Mouse (Mus musculus): ENCODE results near the gene Atg7.

DNA sequence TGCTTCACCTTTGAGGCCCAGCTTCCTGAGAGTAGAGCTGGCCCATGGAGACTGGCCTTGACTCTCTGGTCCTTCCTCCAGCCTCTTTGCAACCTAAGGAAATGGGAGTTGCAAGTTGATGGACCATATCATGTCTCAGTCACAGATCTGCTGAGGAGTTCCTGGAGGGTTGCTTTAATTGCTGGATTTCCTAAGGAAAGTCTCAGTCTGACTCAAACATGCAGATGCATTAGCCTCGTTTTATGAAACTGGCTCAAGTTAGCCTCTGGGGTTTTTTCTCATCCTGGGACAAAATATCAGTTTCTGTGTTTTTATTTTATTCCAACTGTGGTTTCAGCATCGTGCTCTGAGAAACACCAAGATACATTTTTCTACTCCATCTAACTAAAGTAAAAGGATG is 137.7 kb downstream of the Atg7 start:
- TF ChIP-seq CTCF (IDR thresholded peaks at IDR 0.05; ENCODE audit: low read depth) (no peak), EP300 (IDR thresholded peaks at IDR 0.05; ENCODE audit: low read depth) (no peak)
